Mouse (Mus musculus): Measurements from ENCODE around the gene Rbm15. TPM values are rescaled to one million over a fixed set of nuclear protein-coding genes. Genes with fewer than 3 reads are reported as not detected.
"Not testable (repeated sequence)": the region's sequence is repeated elsewhere in the genome, so short reads cannot be mapped to it uniquely, and the experiment has no call there.

The Rbm15 gene
- polyA plus RNA-seq, 1 experiment from 2014 or later: 20.3 TPM

DNA sequence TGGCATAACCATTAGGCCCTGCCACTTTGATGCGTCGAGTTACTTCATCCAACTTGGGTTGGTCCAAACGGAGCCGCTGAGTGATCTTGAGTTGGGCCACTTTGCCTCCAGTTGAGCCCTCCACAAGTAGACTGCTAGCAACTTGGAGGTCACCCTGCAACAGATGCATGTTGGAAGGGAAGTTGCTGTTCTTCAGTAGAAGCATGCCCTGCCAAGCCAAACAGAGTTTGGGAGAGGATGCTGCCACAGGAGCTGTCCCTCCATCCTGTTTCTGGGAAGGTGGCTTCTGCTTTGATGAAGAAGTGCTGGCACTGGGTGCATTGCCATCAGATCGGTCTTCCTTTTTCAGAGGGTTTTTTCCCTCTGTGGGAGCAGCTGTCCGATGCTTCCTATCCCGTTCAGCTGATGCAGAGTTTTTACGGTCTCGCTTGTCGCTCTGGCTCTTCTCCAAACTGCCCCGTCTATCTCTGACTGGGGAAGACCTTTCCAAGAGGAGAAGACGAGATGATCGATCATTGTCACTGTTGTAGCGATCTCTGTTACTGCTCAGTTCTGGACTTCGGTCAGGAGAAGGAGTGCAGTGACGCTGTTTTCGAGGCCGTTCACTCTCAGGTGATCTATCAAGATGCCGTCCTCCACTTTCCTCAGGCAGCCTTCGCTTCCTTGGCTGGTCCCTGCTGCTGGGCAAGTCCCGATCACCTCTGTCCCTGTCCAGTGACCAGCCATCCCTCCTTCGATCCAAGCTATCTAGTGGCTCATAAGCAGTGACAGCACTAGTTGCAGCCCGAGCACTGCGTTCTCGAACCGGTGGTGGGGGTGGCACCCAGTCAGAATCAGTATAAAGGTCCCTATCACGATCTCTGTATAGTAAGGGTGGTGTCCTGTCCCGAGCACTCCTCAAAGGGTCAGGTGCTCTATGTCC, 2.7 kb downstream of the Rbm15 start:
- Histone ChIP-seq H3K27ac (ENCODE audit: low read depth) (no peak overlapping the region), H3K4me1 (ENCODE audit: insufficient read depth) (peaks cover 17% of the 10 kb centered on the region), H3K9ac (peak overlapping the region; percentile 92), H3K9me3 (ENCODE audit: low read depth, low read length) (no peaks in the 10 kb centered on the region), H3K36me3 (ENCODE audit: insufficient read depth) (peaks cover 38% of the 10 kb centered on the region), H3K4me2 (peak overlapping the region; percentile 97), H3K27me3 (ENCODE audit: insufficient read depth, low read length) (no peaks in the 10 kb centered on the region), H3K4me3 (ENCODE audit: low read depth, low read length) (peak overlapping the region; percentile 98)
- WGBS: 46% methylated on average over 28 of the region's 28 CpGs
- DNase-seq: peak; percentile 60
- no peak for ATAC-seq (ENCODE audit: insufficient read depth)
- no peak for TF ChIP-seq CTCF (IDR thresholded peaks at IDR 0.05; ENCODE audit: low read depth)

DNA sequence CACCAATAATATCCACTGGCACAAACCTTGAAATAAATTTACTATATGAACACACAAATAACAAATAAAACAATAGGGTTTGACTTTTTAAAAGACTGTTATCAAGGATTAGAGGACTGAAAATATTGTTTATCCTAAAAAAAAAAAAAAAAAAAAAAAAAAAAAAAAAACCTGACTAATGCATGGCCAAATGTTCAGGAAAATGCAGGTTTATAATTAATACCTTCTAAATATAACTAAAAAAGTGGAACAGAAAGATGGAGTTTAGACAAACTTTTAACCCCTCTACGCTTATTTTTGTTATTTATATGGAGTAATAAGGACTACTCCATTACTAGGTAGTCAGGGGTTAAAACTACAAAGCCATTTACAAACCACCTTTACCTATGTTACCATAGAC, 7.0 kb downstream of the Rbm15 start:
- H3K4me2 ChIP-seq: no peak overlapping the region
- H3K9me3 ChIP-seq (ENCODE audit: low read depth, low read length): no peaks in the 10 kb centered on the region
- no peak overlapping the region for H3K4me3 ChIP-seq (ENCODE audit: low read depth, low read length)
- no peak for DNase-seq
- TF ChIP-seq CTCF (IDR thresholded peaks at IDR 0.05; ENCODE audit: low read depth): no peak
- H3K36me3 ChIP-seq (ENCODE audit: insufficient read depth): peaks cover 58% of the 10 kb centered on the region
- no peak overlapping the region for H3K9ac ChIP-seq
- ATAC-seq (ENCODE audit: insufficient read depth): no peak
- H3K27ac ChIP-seq (ENCODE audit: low read depth): no peak overlapping the region
- WGBS: 98% methylated on average over 1 of the region's 1 CpGs
- no peaks in the 10 kb centered on the region for H3K27me3 ChIP-seq (ENCODE audit: insufficient read depth, low read length)
- H3K4me1 ChIP-seq (ENCODE audit: insufficient read depth): peaks cover 30% of the 10 kb centered on the region

DNA sequence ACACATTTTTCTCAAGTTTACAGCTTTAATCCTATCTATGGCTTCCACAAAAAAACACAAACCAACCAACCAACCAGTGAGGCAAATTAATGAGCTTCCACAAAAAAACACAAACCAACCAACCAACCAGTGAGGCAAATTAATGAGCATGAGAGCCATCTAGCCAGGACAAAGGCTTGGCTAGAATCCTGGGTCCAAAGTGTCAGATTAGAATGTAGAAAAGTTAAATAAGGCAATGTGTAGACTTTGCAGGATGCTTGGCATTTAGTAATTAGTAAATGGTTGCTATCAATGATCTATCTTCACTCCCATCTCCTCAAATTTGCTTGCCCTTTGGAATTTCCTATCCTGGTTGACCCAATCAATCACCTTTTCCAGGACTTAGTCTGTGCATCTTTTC, 11.7 kb downstream of the Rbm15 start:
- no peak for ATAC-seq (ENCODE audit: insufficient read depth)
- Histone ChIP-seq H3K9me3 (ENCODE audit: low read depth, low read length) (no peaks in the 10 kb centered on the region), H3K4me2 (no peak overlapping the region), H3K36me3 (ENCODE audit: insufficient read depth) (peaks cover 49% of the 10 kb centered on the region), H3K27ac (ENCODE audit: low read depth) (no peak overlapping the region), H3K27me3 (ENCODE audit: insufficient read depth, low read length) (no peaks in the 10 kb centered on the region), H3K4me3 (ENCODE audit: low read depth, low read length) (no peak overlapping the region), H3K4me1 (ENCODE audit: insufficient read depth) (peaks cover 16% of the 10 kb centered on the region; the same call in 1 of the 2 replicates), H3K9ac (no peak overlapping the region)
- no peak for TF ChIP-seq CTCF (IDR thresholded peaks at IDR 0.05; ENCODE audit: low read depth)
- no peak for DNase-seq

DNA sequence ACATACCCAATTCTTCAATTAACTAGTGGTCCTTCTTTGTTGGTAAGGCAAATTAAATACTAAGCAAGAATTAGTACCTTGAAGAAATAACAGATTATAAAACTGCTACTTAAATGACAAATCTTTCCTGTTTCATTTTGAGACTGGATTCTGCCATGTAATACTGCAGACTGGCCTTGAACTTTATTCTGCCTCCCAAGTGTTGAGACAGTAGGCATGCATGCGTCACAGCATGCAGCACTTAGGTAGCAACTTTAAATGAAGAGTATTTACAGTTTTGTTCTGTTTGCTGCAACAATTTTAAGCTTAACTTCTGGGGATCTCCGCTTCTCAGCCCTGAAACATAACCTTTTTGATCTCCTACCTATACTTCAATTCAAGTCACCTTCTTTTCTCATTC, 12.3 kb downstream of the Rbm15 start:
- DNase-seq (no peak), ATAC-seq (ENCODE audit: insufficient read depth) (no peak)
- no peak for TF ChIP-seq CTCF (IDR thresholded peaks at IDR 0.05; ENCODE audit: low read depth)
- Histone ChIP-seq H3K36me3 (ENCODE audit: insufficient read depth) (peaks cover 49% of the 10 kb centered on the region), H3K27ac (ENCODE audit: low read depth) (no peak overlapping the region), H3K27me3 (ENCODE audit: insufficient read depth, low read length) (no peaks in the 10 kb centered on the region), H3K4me2 (no peak overlapping the region), H3K4me3 (ENCODE audit: low read depth, low read length) (no peak overlapping the region), H3K9ac (no peak overlapping the region), H3K4me1 (ENCODE audit: insufficient read depth) (peaks cover 16% of the 10 kb centered on the region; the same call in 1 of the 2 replicates), H3K9me3 (ENCODE audit: low read depth, low read length) (no peaks in the 10 kb centered on the region)
- WGBS: 93% methylated on average over 2 of the region's 2 CpGs

DNA sequence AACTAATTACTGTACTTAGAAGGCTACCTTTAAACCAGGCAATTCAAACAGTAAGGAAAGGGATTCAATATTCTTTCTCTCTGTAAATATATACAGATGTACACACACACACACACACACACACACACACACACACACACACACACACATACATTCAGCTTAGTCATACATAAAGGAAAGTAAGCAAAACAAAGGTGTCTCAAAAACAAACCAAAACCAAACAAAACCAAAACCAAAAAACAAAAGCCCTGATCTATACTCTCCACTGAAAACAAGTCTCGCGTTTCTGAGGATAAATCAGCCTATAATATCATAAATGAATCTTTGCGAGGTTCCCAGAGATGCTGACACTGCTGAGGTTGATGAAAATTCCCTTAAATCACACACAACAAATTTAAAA, 16.1 kb downstream of the Rbm15 start:
- no peak for DNase-seq
- no peak overlapping the region for H3K27ac ChIP-seq (ENCODE audit: low read depth)
- no peaks in the 10 kb centered on the region for H3K27me3 ChIP-seq (ENCODE audit: insufficient read depth, low read length)
- 88% methylated on average over 3 of the region's 3 CpGs for WGBS
- H3K4me1 ChIP-seq (ENCODE audit: insufficient read depth): no peaks in the 10 kb centered on the region
- H3K4me3 ChIP-seq (ENCODE audit: low read depth, low read length): no peak overlapping the region
- ATAC-seq (ENCODE audit: insufficient read depth): no peak
- no peak overlapping the region for H3K9ac ChIP-seq
- no peaks in the 10 kb centered on the region for H3K9me3 ChIP-seq (ENCODE audit: low read depth, low read length)
- TF ChIP-seq CTCF (IDR thresholded peaks at IDR 0.05; ENCODE audit: low read depth): no peak
- H3K36me3 ChIP-seq (ENCODE audit: insufficient read depth): peaks cover 30% of the 10 kb centered on the region; the same call in 1 of the 2 replicates
- H3K4me2 ChIP-seq: no peak overlapping the region

DNA sequence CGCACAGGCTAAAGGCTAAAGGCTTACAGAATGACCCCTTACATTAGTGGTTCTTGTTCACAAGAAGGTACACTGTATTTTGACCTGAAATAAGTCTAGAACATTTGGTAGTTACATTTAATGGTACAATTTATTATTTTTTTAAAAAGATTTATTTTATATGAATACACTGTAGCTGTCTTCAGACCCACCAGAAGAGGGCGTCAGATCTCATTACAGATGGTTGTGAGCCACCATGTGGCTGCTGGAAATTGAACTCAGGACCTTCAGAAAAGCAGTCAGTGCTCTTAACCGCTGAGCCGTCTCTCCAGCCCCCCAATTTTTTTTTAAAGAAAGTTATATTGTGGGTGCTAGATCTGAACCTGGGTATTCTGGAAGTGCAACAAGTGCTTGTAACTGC, 36.6 kb downstream of the Rbm15 start:
- H3K4me3 ChIP-seq (ENCODE audit: low read depth, low read length); DNase-seq; ATAC-seq (ENCODE audit: insufficient read depth); H3K9me3 ChIP-seq (ENCODE audit: low read depth, low read length); H3K4me1 ChIP-seq (ENCODE audit: insufficient read depth); H3K36me3 ChIP-seq (ENCODE audit: insufficient read depth); H3K27me3 ChIP-seq (ENCODE audit: insufficient read depth, low read length); H3K9ac ChIP-seq; H3K27ac ChIP-seq (ENCODE audit: low read depth); H3K4me2 ChIP-seq: not testable (repeated sequence)
- 68% methylated on average over 4 of the region's 4 CpGs for WGBS

DNA sequence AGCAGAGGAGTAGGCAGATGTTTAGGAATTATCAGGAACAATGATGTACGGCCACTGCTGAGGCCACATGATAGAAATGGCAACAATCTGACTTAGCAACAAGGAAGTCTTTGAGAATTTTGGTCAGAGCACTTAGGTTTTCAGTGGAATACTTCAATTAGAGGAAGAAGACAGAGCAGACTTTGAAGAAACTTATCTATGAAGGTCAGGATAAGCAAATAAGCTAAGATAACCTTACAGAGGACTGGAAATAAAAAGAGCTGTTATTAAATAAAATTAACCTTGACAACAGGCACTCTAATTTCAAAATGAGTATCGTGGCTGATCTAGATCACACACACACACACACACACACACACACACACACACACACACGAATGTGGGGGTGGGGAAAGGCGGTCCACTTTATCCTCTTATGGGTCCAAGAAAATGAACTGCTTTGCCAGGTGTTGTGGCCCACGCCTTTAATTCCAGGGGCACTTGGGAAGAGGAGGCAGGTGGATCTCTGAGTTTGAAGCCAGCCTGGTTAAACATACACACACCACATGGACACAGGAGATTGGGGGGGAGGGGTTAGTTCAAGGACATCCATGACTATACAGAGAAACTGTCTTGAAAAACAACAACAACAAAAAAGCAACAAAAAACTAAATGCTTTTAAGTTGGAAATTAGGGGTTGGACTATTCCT, 37.7 kb downstream of the Rbm15 start:
- Histone ChIP-seq H3K9me3 (ENCODE audit: low read depth, low read length) (no peaks in the 10 kb centered on the region), H3K36me3 (ENCODE audit: insufficient read depth) (no peaks in the 10 kb centered on the region), H3K4me3 (ENCODE audit: low read depth, low read length) (no peak overlapping the region), H3K4me1 (ENCODE audit: insufficient read depth) (no peaks in the 10 kb centered on the region; the same call in 1 of the 2 replicates), H3K4me2 (no peak overlapping the region), H3K9ac (no peak overlapping the region), H3K27ac (ENCODE audit: low read depth) (no peak overlapping the region), H3K27me3 (ENCODE audit: insufficient read depth, low read length) (no peaks in the 10 kb centered on the region)
- WGBS: 73% methylated on average over 5 of the region's 5 CpGs
- TF ChIP-seq CTCF (IDR thresholded peaks at IDR 0.05; ENCODE audit: low read depth): no peak
- no peak for ATAC-seq (ENCODE audit: insufficient read depth)
- no peak for DNase-seq

All from lung, embryonic 14.5 days (tissue).